Mouse (Mus musculus) 3T3-L1 (cell line): ENCODE data around the gene Frmd4a.
"Not testable (repeated sequence)": the region's sequence is repeated elsewhere in the genome, so short reads cannot be mapped to it uniquely, and the experiment has no call there.

ENCODE experiments used
- DNase-seq: peaks from one replicate; pipeline ENCODE4 v3.0.0-alpha.2; 2015; ENCODE audit warnings: low read depth, low spot score

Gene Frmd4a

GRCm38 (mm10) chr2:4609433-4609832, 591.9 kb downstream of the Frmd4a start:
- DNase-seq: no peak

GRCm38 (mm10) chr2:4611295-4611694, 593.8 kb downstream of the Frmd4a start:
- DNase-seq: no peak

DNA sequence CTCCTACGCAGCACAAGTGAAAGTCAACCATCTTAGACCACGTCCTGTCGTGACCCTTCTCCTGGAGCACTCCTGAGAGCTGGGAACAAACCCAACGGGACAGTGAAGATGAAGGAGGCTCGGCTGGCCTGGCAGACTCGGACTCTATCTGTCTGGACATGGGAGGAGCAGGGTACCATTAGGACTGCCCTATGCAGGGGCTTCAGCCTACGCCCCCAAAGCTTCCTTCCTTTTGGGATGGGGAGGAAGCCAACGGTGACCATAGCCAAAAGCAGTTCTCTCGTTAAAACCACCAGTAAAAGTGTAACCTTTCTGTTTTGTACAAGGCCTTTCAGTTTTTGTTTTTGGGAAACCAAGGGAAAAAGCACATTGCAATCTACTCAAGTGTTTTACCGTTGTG, 594.2 kb downstream of the Frmd4a start:
- no peak for DNase-seq

DNA sequence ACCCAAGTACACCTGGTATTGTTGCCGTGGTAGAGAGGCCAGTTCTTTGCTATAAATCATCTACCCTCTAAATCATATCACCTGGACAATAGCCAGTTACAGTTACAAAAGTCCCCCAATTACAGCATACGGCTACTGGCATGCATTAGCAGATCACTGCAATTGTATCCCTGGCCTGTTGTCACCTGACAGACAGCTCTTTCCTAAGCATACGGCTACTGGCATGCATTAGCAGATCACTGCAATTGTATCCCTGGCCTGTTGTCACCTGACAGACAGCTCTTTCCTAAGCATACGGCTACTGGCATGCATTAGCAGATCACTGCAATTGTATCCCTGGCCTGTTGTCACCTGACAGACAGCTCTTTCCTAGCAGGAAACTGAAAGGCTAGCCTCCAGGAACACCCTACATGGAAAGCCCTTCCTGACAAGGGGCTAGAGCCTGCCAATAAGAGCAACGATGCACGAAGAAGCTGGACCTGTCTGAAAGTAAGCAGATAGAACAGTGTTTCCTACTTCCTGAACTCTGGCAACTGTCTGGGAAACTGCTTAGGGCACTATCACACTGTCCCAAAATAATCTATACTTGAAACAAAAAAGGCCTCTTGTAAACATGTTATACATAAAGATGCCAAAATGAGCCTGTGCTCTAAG, 596.9 kb downstream of the Frmd4a start:
- DNase-seq: not testable (repeated sequence)

GRCm38 (mm10) chr2:4615014-4615546, 597.6 kb downstream of the Frmd4a start:
- DNase-seq: peak; percentile 18

DNA sequence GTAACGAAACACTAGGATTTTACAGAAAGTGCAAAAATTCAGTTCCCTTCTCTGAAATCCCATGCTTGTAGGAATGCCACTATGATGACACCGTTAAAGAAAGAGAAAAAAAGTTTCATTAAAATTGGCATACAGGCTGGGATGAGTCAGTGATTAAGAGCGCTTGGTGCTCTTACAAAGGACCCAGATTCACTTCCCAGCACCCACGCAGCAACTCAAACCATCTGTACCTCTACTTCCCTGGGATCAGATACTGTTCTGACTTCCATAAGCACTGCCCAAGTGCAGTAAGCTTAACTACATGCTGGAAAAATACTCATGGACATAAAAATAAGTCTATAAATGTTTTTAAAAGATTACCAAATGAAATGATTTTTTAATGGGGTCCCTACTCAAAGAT, 599.5 kb downstream of the Frmd4a start:
- no peak for DNase-seq

GRCm38 (mm10) chr2:4619126-4619525, 601.6 kb downstream of the Frmd4a start:
- DNase-seq: not testable (repeated sequence)

DNA sequence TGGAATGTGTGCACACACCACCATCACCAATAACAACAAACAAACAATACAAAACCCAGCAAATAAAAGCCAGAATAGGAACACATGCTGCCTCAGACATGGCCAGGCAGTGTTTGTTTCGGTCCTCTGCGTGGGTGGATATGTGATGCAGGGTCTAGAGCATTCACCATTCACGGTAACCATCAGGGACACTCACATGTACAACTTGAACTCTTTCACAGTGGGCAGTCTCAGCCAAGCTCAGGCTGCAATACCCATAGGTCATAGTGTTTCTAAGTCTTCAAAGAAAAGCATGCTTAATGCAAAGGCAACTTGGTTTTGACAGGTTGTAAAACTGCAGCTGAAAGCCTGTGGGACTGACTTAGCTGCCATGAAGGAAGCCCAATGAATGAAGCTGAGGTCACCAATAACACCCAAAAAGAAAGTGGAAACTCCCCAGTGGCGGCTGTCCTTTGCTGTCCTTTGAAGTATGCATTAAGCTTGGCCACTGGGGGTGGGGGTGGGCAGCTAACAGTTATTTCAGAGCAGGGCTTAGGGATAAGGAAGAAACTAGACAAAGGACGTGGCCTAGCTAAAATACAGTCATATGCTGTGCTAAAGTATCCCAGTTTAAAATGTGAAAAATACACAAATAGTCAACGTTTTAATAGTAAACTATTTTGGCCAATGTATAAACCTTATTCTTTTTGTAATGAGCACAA, 602.5 kb downstream of the Frmd4a start:
- no peak for DNase-seq

DNA sequence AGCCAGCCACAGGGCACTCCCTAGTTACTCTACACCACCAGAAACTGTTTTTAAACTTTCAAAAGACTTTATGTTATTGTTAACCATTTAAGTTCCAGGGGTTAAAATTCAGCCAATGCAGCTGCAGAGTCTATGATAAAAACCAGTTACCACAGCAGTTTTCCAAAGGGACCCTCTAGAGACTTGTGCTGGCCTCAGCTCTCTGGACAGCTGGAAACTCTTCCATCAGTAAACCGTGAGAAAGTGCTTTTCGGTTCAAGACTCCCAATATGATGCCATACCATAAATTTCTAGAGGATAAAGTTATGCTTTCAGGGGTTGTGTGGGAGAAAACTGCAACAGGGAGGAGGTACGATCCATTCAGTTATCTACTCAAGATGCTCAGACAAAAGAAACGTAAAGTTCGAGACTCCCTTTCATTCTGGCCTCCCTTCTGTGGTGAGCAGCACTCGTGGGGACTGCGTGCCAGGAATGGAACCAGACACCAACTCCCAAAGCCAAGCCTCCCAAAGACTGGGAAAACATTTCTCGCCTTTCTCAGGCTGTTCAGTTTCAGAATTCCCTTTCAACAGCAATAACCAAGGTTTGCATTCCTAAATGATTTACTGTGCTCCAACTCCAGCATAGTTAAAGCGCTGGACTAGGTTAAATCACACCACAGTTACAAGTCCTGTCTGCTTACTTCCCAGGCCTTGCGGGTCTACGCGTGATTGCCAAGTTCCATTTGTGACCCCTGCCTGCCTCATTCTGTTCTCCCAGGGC, 603.3 kb downstream of the Frmd4a start:
- no peak for DNase-seq

- DNase-seq: no peak
These were observed 604.0 kb downstream of the Frmd4a start for GRCm38 (mm10) chr2:4621471-4621985.

DNA sequence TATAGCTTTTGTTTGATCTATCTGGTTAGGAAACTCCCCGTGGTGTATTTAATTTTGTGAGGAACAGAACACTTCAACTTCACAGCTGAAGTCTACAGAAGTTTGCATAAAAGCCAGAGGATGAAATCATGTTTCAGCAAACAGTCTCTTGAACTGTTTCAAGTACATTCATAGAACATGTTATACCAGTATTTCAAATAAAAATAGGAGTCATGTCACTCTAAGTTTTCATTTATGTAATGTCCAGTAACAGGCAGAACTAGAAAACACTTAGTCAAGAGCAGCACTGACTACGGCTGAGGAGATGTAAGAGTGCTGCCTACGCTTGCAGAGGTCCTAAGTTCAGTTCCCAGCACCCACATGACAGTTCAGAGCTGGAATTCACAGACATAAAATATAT, 609.4 kb downstream of the Frmd4a start:
- DNase-seq: no peak

- DNase-seq: no peak
These were observed 611.4 kb downstream of the Frmd4a start for GRCm38 (mm10) chr2:4628920-4629319.

DNA sequence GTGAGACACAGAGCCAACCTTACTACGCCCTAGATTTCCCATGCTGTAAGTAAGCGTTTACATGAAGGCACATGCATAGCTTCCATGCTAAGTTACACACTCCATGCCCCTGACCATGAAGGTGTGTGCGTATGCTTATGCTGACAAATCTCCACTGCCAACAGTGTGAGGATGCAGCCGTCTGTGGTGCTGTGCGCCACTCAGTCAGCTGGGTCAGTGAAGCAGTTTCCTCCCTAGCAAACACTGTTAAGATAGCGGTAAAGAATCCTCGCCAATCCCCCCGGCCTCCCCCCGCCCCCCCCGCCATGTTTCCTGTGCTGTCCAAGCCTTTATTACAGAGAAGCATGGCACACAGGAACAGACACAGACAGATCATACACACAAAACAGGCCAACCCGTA, 612.0 kb downstream of the Frmd4a start:
- DNase-seq: no peak

DNA sequence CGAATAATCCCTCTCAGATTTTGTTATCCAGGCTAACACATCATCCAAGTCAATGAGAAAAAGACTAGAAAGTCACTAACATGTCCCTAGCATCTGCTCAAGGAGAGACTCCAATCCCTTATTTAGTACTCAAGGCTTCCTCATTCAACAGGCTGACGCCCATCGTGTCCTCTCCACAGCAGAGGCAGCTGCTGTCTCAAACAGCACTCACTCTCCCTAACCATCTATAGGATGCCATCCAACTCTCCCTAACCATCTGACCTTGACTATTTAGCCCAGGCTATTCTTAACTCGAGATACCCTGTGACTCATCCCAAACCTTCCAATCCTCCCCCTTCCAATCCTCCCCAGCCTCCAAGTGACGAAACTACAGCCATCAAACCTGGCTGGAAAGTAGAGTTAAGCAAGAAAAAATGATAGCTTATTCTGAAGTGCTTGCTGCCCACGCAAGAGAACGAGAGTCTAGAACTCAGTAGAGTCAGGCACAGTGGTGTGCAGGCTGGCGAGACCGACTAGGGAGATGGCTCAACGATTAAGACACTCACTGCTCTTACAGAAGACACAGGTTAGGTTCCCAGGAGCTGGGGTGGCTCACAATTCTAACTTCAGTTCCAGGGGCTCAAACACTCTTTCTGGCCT, 612.8 kb downstream of the Frmd4a start:
- DNase-seq: no peak

- DNase-seq: peak; percentile 37
These were observed 618.3 kb downstream of the Frmd4a start for GRCm38 (mm10) chr2:4635804-4636203.

GRCm38 (mm10) chr2:4636656-4637055, 619.1 kb downstream of the Frmd4a start:
- DNase-seq: no peak

DNA sequence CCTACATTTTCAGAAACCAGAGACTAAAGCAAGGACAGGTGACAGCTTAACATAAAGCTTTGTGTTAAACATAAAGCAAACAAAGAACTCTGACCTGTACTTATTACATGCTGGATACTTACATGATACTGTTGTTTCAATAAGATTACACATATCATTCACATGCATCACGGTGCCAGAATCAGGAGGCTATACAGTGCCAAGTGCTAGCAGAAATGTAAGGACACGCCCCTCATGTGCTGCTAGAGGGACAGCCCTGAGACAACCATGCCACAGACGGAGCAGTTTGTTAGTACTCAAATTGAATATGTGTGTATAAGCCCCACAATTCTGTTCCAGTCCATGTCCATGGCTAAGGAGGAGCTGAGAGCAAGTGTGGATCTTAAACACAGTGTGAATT, 620.7 kb downstream of the Frmd4a start:
- DNase-seq: no peak

DNA sequence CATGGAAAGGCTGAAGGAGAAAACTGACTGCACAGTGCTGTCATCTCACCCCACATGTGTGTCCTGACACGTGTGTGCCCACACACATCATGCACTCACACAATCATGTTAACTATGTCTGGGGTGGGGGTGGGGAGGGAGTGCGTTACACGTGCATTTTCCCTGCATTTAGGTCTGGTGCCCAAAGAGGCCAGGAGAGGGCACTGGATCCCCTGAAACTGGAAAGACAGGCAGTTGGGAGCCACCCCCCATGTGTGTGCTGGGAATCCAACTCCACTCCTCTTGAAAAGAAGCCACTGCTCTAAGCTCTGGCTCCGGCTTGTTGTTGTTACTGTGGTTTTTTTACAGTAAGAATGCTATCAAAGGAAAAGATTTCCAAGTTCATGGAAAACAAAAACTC, 627.5 kb downstream of the Frmd4a start:
- no peak for DNase-seq

DNA sequence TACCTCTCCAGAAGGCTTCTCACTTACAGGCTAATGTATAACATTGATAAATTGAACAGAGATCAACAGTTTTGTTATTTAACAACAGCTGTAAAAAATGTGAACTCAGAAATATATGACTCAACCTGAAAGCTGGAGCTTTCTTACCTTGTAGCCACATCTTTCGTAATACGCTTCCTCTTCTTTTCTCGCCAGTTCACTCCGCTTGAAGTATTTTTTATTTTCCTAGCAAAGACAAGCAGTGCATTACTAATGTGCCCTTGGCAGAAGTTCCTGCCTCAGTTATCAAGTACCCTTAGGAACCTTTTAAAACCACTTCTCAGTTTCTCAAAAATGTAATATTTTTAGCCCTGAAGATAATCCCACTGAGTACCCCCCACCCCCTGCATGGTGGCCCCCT, 630.6 kb downstream of the Frmd4a start:
- no peak for DNase-seq

DNA sequence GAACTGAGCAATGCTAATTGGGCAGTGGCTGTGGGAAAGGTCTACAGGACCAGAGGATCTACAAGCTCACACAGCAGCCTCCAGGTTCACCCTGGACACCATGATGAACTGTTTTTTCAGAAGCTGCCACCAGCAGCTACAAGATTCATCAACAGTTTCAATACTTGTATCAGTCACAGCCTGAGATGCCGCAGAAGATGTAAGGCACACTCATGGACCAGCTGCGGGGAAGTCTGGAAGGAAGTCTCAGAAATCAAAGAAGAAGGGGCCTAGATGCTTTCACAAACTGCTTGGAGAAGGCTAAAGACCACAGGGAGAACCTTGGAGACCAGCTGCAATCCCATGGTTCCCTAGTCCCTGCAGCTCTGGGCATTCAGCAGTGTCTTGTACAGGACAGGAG, 632.1 kb downstream of the Frmd4a start:
- no peak for DNase-seq

GRCm38 (mm10) chr2:4651500-4652285, 634.2 kb downstream of the Frmd4a start, which contains the start of gene Prpf18:
Gene Prpf18, minus strand, starts transcription at chr2:4652113.
- DNase-seq: peak; percentile 83
